Mouse (Mus musculus): ENCODE results near the gene Snrpd2. TPM values are rescaled to one million over a fixed set of nuclear protein-coding genes. Genes with fewer than 3 reads are reported as not detected.

The Snrpd2 gene
- polyA plus RNA-seq, 1 experiment from 2014 or later: 69.6 TPM

DNA sequence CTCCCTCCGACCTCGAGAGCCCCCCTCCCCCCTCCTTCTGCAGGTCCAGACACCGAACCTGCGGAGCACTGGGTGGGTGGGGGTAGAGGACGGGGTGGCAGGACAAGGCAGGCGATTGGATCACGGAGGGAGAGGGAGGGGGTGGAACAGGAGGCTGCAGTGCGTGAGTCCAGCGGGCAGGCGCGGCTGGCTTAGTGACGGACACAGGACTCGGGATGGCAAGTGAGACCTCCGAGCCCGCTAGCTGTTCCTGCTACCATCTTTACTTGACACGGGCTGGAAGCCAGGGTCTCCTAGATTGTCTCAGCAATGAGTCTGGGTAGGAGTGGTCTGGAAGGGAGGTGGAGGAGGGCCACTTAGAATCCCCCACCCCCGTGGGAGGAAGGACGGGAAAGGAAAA lies 28.5 kb downstream of the Snrpd2 start:
- H3K36me3 ChIP-seq (ENCODE audit: control insufficient read depth, insufficient read depth): no peaks in the 10 kb centered on the region
- WGBS: 18% methylated on average over 18 of the region's 18 CpGs
- H3K9ac ChIP-seq (ENCODE audit: low read depth, low read length): peak overlapping the region; percentile 11; the same call in 1 of the 2 replicates
- 0 out of 2 replicates have a peak, but pooled peaks cover 4% of the 10 kb centered on the region for H3K9me3 ChIP-seq (ENCODE audit: control insufficient read depth)
- 0 out of 2 replicates have a peak, but pooled peaks cover 4% of the 10 kb centered on the region for H3K4me1 ChIP-seq (replicated peaks; ENCODE audit: control insufficient read depth, insufficient read depth, low read length)
- no peak overlapping the region for H3K4me2 ChIP-seq (replicated peaks; ENCODE audit: low read depth)
- no peak overlapping the region for H3K27ac ChIP-seq (ENCODE audit: low read depth, low read length)
- peaks cover 48% of the 10 kb centered on the region for H3K27me3 ChIP-seq (replicated peaks; ENCODE audit: control insufficient read depth, insufficient read depth, low read length)
- no peak for TF ChIP-seq CTCF (IDR thresholded peaks at IDR 0.05; ENCODE audit: low read depth)
- no peak for ATAC-seq
- no peak overlapping the region; the same call in none of the 2 replicates for H3K4me3 ChIP-seq (ENCODE audit: low read depth, low read length)

GRCm38 (mm10) chr7:19178443-19179092 lies 29.0 kb downstream of the Snrpd2 start:
- peaks cover 48% of the 10 kb centered on the region for H3K27me3 ChIP-seq (replicated peaks; ENCODE audit: control insufficient read depth, insufficient read depth, low read length)
- no peaks in the 10 kb centered on the region for H3K36me3 ChIP-seq (ENCODE audit: control insufficient read depth, insufficient read depth)
- WGBS: 8% methylated on average over 27 of the region's 27 CpGs
- H3K9ac ChIP-seq (ENCODE audit: low read depth, low read length): peak overlapping the region; percentile 11; the same call in 1 of the 2 replicates
- no peak overlapping the region for H3K27ac ChIP-seq (ENCODE audit: low read depth, low read length)
- H3K4me1 ChIP-seq (replicated peaks; ENCODE audit: control insufficient read depth, insufficient read depth, low read length): 0 out of 2 replicates have a peak, but pooled peaks cover 4% of the 10 kb centered on the region
- 0 out of 2 replicates have a peak, but pooled peaks cover 4% of the 10 kb centered on the region for H3K9me3 ChIP-seq (ENCODE audit: control insufficient read depth)
- ATAC-seq: no peak
- no peak overlapping the region; the same call in 1 of the 2 replicates for H3K4me3 ChIP-seq (ENCODE audit: low read depth, low read length)
- peak; percentile 92 for TF ChIP-seq CTCF (IDR thresholded peaks at IDR 0.05; ENCODE audit: low read depth)
- H3K4me2 ChIP-seq (replicated peaks; ENCODE audit: low read depth): peak overlapping the region; percentile 48; the same call in 1 of the 2 replicates

DNA sequence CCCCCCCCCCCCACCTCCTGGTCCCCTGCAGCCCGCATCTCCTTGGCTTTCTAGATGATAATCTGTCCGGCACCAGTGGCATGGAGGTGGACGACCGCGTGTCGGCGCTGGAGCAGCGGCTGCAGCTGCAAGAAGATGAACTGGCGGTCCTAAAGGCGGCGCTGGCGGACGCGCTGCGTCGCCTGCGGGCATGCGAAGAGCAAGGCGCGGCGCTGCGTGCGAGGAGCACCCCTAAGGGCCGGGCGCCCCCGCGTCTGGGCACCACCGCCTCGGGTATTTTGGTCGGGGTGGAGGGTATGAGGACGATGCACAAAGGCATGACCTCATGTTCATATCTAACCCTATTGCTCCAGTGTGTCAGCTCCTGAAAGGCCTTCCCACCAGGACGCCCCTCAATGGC lies 29.7 kb downstream of the Snrpd2 start:
- 0 out of 2 replicates have a peak, but pooled peaks cover 4% of the 10 kb centered on the region for H3K4me1 ChIP-seq (replicated peaks; ENCODE audit: control insufficient read depth, insufficient read depth, low read length)
- ATAC-seq: peak; percentile 7; the same call in 1 of the 2 replicates
- peaks cover 48% of the 10 kb centered on the region for H3K27me3 ChIP-seq (replicated peaks; ENCODE audit: control insufficient read depth, insufficient read depth, low read length)
- no peak overlapping the region for H3K9ac ChIP-seq (ENCODE audit: low read depth, low read length)
- peak; percentile 90 for TF ChIP-seq CTCF (IDR thresholded peaks at IDR 0.05; ENCODE audit: low read depth)
- under 1% methylated on average over 32 of the region's 32 CpGs for WGBS
- 0 out of 2 replicates have a peak, but pooled peaks cover 4% of the 10 kb centered on the region for H3K9me3 ChIP-seq (ENCODE audit: control insufficient read depth)
- H3K4me3 ChIP-seq (ENCODE audit: low read depth, low read length): 0 out of 2 replicates have a peak overlapping the region, but pooled peaks have one; percentile 1
- peak overlapping the region; percentile 48 for H3K4me2 ChIP-seq (replicated peaks; ENCODE audit: low read depth)
- no peaks in the 10 kb centered on the region for H3K36me3 ChIP-seq (ENCODE audit: control insufficient read depth, insufficient read depth)
- H3K27ac ChIP-seq (ENCODE audit: low read depth, low read length): no peak overlapping the region

DNA sequence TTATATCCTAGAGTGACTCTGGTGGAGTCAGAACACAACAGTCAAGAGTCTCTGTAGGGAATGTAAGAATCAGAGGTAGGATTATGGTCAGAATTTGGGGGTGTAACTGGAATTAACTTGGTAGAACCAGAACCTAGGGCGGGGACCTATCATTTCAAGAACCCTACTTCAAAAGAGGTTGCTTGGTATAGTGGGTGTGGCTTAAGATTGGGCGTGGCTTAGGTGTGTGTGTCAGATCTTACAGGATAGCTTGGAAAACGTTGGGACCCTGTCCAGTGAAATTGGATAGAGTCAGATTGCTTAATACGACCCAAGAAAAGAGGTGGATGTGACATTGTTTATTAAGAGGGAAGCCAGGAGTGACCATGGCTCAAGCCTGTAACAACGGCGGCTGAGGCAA lies 30.4 kb downstream of the Snrpd2 start:
- Histone ChIP-seq H3K27me3 (replicated peaks; ENCODE audit: control insufficient read depth, insufficient read depth, low read length) (peaks cover 48% of the 10 kb centered on the region), H3K4me1 (replicated peaks; ENCODE audit: control insufficient read depth, insufficient read depth, low read length) (0 out of 2 replicates have a peak, but pooled peaks cover 4% of the 10 kb centered on the region), H3K9ac (ENCODE audit: low read depth, low read length) (no peak overlapping the region), H3K4me3 (ENCODE audit: low read depth, low read length) (no peak overlapping the region), H3K9me3 (ENCODE audit: control insufficient read depth) (0 out of 2 replicates have a peak, but pooled peaks cover 4% of the 10 kb centered on the region), H3K27ac (ENCODE audit: low read depth, low read length) (no peak overlapping the region), H3K4me2 (replicated peaks; ENCODE audit: low read depth) (peak overlapping the region; percentile 48; the same call in 1 of the 2 replicates), H3K36me3 (ENCODE audit: control insufficient read depth, insufficient read depth) (no peaks in the 10 kb centered on the region)
- TF ChIP-seq CTCF (IDR thresholded peaks at IDR 0.05; ENCODE audit: low read depth): no peak
- 41% methylated on average over 6 of the region's 6 CpGs for WGBS
- ATAC-seq: no peak

- ATAC-seq: no peak
- Histone ChIP-seq H3K27me3 (replicated peaks; ENCODE audit: control insufficient read depth, insufficient read depth, low read length) (peaks cover 41% of the 10 kb centered on the region), H3K4me3 (ENCODE audit: low read depth, low read length) (peak overlapping the region; percentile 61), H3K27ac (ENCODE audit: low read depth, low read length) (no peak overlapping the region), H3K36me3 (ENCODE audit: control insufficient read depth, insufficient read depth) (no peaks in the 10 kb centered on the region; the same call in 1 of the 2 replicates), H3K4me2 (replicated peaks; ENCODE audit: low read depth) (peak overlapping the region; percentile 85), H3K4me1 (replicated peaks; ENCODE audit: control insufficient read depth, insufficient read depth, low read length) (0 out of 2 replicates have a peak, but pooled peaks cover 4% of the 10 kb centered on the region), H3K9ac (ENCODE audit: low read depth, low read length) (peak overlapping the region; percentile 52), H3K9me3 (ENCODE audit: control insufficient read depth) (0 out of 2 replicates have a peak, but pooled peaks cover 4% of the 10 kb centered on the region)
- 0 out of 2 replicates have a peak, but pooled peaks have one; percentile 15 for TF ChIP-seq CTCF (IDR thresholded peaks at IDR 0.05; ENCODE audit: low read depth)
- 2% methylated on average over 24 of the region's 27 CpGs for WGBS
Measured at GRCm38 (mm10) chr7:19180862-19181429, 31.4 kb downstream of the Snrpd2 start.

GRCm38 (mm10) chr7:19184250-19184649 lies 34.7 kb downstream of the Snrpd2 start:
- H3K4me3 ChIP-seq (ENCODE audit: low read depth, low read length): no peak overlapping the region
- H3K9ac ChIP-seq (ENCODE audit: low read depth, low read length): no peak overlapping the region
- ATAC-seq: no peak
- peaks cover 9% of the 10 kb centered on the region for H3K27me3 ChIP-seq (replicated peaks; ENCODE audit: control insufficient read depth, insufficient read depth, low read length)
- peaks cover 5% of the 10 kb centered on the region; the same call in 1 of the 2 replicates for H3K36me3 ChIP-seq (ENCODE audit: control insufficient read depth, insufficient read depth)
- H3K27ac ChIP-seq (ENCODE audit: low read depth, low read length): no peak overlapping the region
- H3K4me2 ChIP-seq (replicated peaks; ENCODE audit: low read depth): no peak overlapping the region
- H3K9me3 ChIP-seq (ENCODE audit: control insufficient read depth): no peaks in the 10 kb centered on the region
- H3K4me1 ChIP-seq (replicated peaks; ENCODE audit: control insufficient read depth, insufficient read depth, low read length): 0 out of 2 replicates have a peak, but pooled peaks cover 4% of the 10 kb centered on the region
- TF ChIP-seq CTCF (IDR thresholded peaks at IDR 0.05; ENCODE audit: low read depth): no peak
- 83% methylated on average over 2 of the region's 2 CpGs for WGBS

All from intestine, postnatal 0 days (tissue).